Mouse (Mus musculus) heart, embryonic 16.5 days (tissue): ENCODE data around the gene Bbc3. TPM values are rescaled to one million over a fixed set of nuclear protein-coding genes. Genes with fewer than 3 reads are reported as not detected.
"Not testable (repeated sequence)": the region's sequence is repeated elsewhere in the genome, so short reads cannot be mapped to it uniquely, and the experiment has no call there.

Experiments used
- ATAC-seq: fragments of 200-750 bp; cut with Nextera tagmentation; replicated peaks from 2 replicates; pipeline ENCODE4 v1.8.0; 2017; ENCODE audit warnings: moderate number of reproducible peaks; ENCODE audit not compliant: insufficient read depth, low FRiP score; ENCODE audit errors: extremely low read depth
- H3K27ac ChIP-seq: fragments of 300-500 bp; sonication (generic); 2 replicates; pipeline ENCODE4 v1.5.1; 2014; ENCODE audit warnings: mild to moderate bottlenecking, low read length, control low read depth, moderate library complexity
- H3K27me3 ChIP-seq: fragments of 300-500 bp; sonication (generic); 2 replicates; pipeline ENCODE4 v1.6.1; 2014; ENCODE audit warnings: low read length, mixed read lengths; ENCODE audit not compliant: control insufficient read depth, insufficient read depth
- H3K36me3 ChIP-seq: fragments of 300-500 bp; sonication (generic); 2 replicates; pipeline ENCODE4 v1.6.1; 2014; ENCODE audit not compliant: control insufficient read depth, insufficient read depth
- H3K4me1 ChIP-seq: fragments of 300-500 bp; sonication (generic); 2 replicates; pipeline ENCODE4 v1.6.1; 2014; ENCODE audit warnings: low read length, mixed read lengths; ENCODE audit not compliant: control insufficient read depth, insufficient read depth
- H3K4me2 ChIP-seq: fragments of 300-500 bp; sonication (generic); 2 replicates; pipeline ENCODE4 v1.6.1; 2014; ENCODE audit warnings: low read depth, mild to moderate bottlenecking, control low read depth, low read length
- H3K4me3 ChIP-seq: fragments of 300-500 bp; sonication (generic); 2 replicates; pipeline ENCODE4 v1.5.1; 2014; ENCODE audit warnings: mild to moderate bottlenecking, control low read depth, low read length
- H3K9ac ChIP-seq: fragments of 300-500 bp; sonication (generic); 2 replicates; pipeline ENCODE4 v1.6.1; 2014; ENCODE audit warnings: low read length, control low read depth
- H3K9me3 ChIP-seq: fragments of 300-500 bp; sonication (generic); replicated peaks from 2 replicates; pipeline ENCODE4 v1.6.1; 2016; ENCODE audit warnings: low read length; ENCODE audit not compliant: control insufficient read depth
- WGBS: fragments of 180-500 bp; shearing (Covaris S2); extraction: QIAGEN DNeasy Blood & Tissue Kit; methylation state at CpG from one replicate; pipeline ENCODE4 v1.1.7; 2014; 5-methylcytosine and 5-hydroxymethylcytosine counted together
- polyA plus RNA-seq: library from polyadenylated mRNA; unstranded; fragments of >200 nt; fragmentation: Nextera tagmentation; extraction: Ambion mirVana; gene quantifications from 2 replicates; pipeline ENCODE4 v1.2.1, GENCODE M21; 2015

Gene Bbc3
- polyA plus RNA-seq, result 5.7 and 6.8 TPM in 2 replicates

- peaks cover 32% of the 10 kb centered on the region for H3K4me1 ChIP-seq
- peak within 1 kb of the TSS; percentile 56 for H3K27ac ChIP-seq
- peak within 1 kb of the TSS; percentile 100 for H3K4me2 ChIP-seq
- not testable (repeated sequence) for H3K27me3 ChIP-seq, H3K9me3 ChIP-seq, H3K36me3 ChIP-seq, ATAC-seq
- 28% methylated on average over 1 of the region's 1 CpGs for WGBS
- H3K4me3 ChIP-seq, result peak within 1 kb of the TSS; percentile 85
- H3K9ac ChIP-seq, result peak within 1 kb of the TSS; percentile 76
Observed at GRCm38 (mm10) chr7:16308093-16308492, at the start of gene Bbc3. Gene Bbc3, plus strand, starts transcription at chr7:16308393.

DNA sequence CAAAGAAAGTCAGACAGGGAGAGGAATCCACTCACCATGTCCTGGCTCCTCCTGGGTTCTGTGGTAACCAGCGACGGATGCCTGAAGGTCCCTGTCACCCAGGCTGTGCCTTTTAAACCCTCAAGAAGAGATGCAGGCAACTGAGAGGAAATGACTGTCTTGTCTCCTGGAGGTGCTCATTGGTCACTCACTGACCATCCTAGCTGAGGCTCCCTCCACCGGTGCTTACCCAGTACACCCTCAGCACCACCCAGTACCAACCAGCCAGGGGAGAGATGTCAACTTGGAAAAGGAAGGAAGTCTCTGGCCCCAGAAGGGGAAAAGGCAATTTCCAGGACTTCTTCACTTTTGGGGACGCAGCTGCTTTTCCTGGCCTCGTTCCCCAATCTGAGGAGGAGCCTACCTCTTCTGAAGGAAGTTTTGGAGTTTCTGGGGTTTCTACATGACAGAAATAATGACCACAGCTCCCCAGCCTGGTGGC is 49.0 kb upstream of the Bbc3 start, which contains the start of gene C5ar1:
Gene C5ar1 (minus strand): TSS at position 431 of the 481 bp plus-strand sequence.
- WGBS, result 72% methylated on average over 5 of the region's 5 CpGs
- H3K36me3 ChIP-seq, result no peaks in the 10 kb centered on the region
- H3K9ac ChIP-seq, result no peak within 1 kb of the TSS
- no peaks in the 10 kb centered on the region for H3K27me3 ChIP-seq
- no peaks in the 10 kb centered on the region for H3K9me3 ChIP-seq
- no peak within 1 kb of the TSS for H3K4me2 ChIP-seq
- no peak within 1 kb of the TSS for H3K4me3 ChIP-seq
- H3K27ac ChIP-seq, result no peak within 1 kb of the TSS
- no peaks in the 10 kb centered on the region for H3K4me1 ChIP-seq
- ATAC-seq, result no peak

DNA sequence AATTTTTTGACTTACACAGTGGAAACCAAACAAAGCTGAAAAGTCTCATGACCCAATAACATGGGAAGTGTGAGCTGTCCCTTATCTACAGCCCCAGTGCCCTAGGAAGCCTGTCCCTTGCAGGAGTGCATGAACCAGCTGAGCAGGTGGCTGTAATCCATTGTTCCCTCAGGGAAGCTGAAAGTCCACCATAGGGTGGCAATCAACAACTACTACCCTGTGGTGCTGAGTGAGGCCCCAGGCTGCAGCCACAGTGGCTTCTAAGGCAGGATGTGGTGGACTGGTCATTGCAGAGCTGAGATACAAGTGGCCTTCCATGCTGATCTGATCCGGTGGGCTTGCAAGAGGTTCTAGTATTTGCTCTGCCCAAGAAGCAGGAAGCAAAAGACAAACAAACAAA is 47.1 kb upstream of the Bbc3 start:
- H3K27ac ChIP-seq, result no peak overlapping the region
- H3K27me3 ChIP-seq, result no peaks in the 10 kb centered on the region
- no peak overlapping the region for H3K4me2 ChIP-seq
- H3K4me3 ChIP-seq, result no peak overlapping the region
- no peaks in the 10 kb centered on the region for H3K36me3 ChIP-seq
- WGBS, result 68% methylated on average over 1 of the region's 1 CpGs
- no peaks in the 10 kb centered on the region for H3K4me1 ChIP-seq
- no peak for ATAC-seq
- no peaks in the 10 kb centered on the region for H3K9me3 ChIP-seq
- no peak overlapping the region for H3K9ac ChIP-seq

GRCm38 (mm10) chr7:16263015-16263787 is 45.0 kb upstream of the Bbc3 start:
- Histone ChIP-seq H3K27me3 (no peaks in the 10 kb centered on the region), H3K4me2 (no peak overlapping the region), H3K36me3 (no peaks in the 10 kb centered on the region), H3K4me3 (no peak overlapping the region), H3K9ac (no peak overlapping the region), H3K27ac (no peak overlapping the region), H3K9me3 (no peaks in the 10 kb centered on the region), H3K4me1 (no peaks in the 10 kb centered on the region)
- WGBS, result 27% methylated on average over 8 of the region's 8 CpGs
- no peak for ATAC-seq

DNA sequence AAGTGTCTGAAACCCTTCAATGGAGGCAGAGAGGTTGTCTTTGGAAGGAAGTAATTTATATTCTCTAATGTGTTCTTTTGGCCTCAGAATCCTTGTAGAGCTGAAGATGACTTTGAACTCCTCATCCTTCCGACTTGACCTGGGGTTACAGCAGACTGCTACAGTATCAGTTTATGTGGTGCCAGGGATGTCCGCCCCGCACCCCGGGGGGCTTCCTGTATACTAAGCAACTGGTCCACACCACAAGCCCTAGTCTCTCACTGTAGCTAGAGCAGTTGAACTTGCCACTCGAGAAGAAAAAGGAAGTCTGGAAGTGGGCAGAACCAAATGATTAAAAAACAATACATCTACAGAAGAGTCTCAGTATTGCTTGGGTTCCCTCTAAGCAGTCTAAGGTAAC is 44.4 kb upstream of the Bbc3 start:
- Histone ChIP-seq H3K4me3 (no peak overlapping the region), H3K36me3 (no peaks in the 10 kb centered on the region), H3K27ac (no peak overlapping the region), H3K9ac (no peak overlapping the region), H3K27me3 (no peaks in the 10 kb centered on the region), H3K4me2 (no peak overlapping the region), H3K4me1 (no peaks in the 10 kb centered on the region), H3K9me3 (no peaks in the 10 kb centered on the region)
- no peak for ATAC-seq
- 75% methylated on average over 5 of the region's 5 CpGs for WGBS

DNA sequence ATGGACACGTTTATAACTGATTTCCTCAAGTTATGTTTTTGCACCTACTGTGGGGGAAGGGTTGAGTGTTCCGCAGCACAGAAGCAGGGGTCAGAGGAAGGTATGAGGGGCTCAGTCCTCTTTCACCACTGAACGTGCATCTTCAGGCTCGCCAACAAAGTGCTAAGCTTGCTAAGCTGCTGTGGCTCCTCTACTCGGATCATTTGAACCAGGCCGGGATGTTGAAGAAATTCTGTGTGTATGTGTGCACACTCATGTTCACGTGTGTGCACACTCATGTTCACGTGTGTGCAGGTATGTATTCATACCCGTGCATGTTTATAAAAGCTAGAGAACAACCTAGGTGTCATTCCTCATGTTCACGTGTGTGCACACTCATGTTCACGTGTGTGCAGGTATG is 42.3 kb upstream of the Bbc3 start:
- Histone ChIP-seq H3K4me1 (no peaks in the 10 kb centered on the region), H3K4me2 (no peak overlapping the region), H3K9me3 (no peaks in the 10 kb centered on the region), H3K36me3 (no peaks in the 10 kb centered on the region), H3K27ac (no peak overlapping the region), H3K27me3 (0 out of 2 replicates have a peak, but pooled peaks cover 2% of the 10 kb centered on the region), H3K4me3 (no peak overlapping the region), H3K9ac (no peak overlapping the region)
- no peak for ATAC-seq
- WGBS, result 85% methylated on average over 11 of the region's 11 CpGs

GRCm38 (mm10) chr7:16266593-16266992 is 41.6 kb upstream of the Bbc3 start:
- H3K27ac ChIP-seq, H3K9ac ChIP-seq, H3K9me3 ChIP-seq, H3K4me1 ChIP-seq, H3K4me2 ChIP-seq, H3K36me3 ChIP-seq, H3K27me3 ChIP-seq, ATAC-seq, H3K4me3 ChIP-seq: not testable (repeated sequence)
- WGBS, result 73% methylated on average over 7 of the region's 7 CpGs

GRCm38 (mm10) chr7:16271139-16271538 is 37.1 kb upstream of the Bbc3 start:
- no peak for ATAC-seq
- H3K4me2 ChIP-seq, result no peak overlapping the region
- no peak overlapping the region for H3K9ac ChIP-seq
- no peak overlapping the region for H3K27ac ChIP-seq
- no peak overlapping the region for H3K4me3 ChIP-seq
- WGBS, result 67% methylated on average over 1 of the region's 1 CpGs
- H3K27me3 ChIP-seq, result 0 out of 2 replicates have a peak, but pooled peaks cover 2% of the 10 kb centered on the region
- no peaks in the 10 kb centered on the region for H3K9me3 ChIP-seq
- H3K4me1 ChIP-seq, result peaks cover 20% of the 10 kb centered on the region
- peaks cover 9% of the 10 kb centered on the region for H3K36me3 ChIP-seq

DNA sequence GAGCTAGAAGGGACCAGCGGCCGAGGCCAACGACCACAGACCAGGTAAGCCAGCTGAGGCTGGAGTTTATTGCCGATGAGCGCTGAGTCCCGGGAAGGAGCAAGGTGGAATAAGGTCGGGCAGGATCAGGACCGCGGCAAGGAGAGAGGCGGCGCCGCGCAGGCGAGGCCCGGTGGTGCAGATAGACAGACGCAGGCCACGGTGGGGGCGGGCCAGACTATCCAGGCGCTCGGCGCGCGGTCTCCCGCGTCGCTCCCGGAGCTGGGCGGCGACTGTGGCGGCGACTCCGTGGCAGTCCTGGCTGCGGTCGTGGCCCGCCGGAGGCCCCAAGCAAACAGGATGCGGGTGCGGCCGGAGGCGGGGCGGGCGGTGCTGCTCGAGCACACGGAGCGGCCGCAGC is 35.5 kb upstream of the Bbc3 start:
- H3K27me3 ChIP-seq, result 0 out of 2 replicates have a peak, but pooled peaks cover 2% of the 10 kb centered on the region
- peak overlapping the region; percentile 98 for H3K4me2 ChIP-seq
- H3K4me1 ChIP-seq, result peaks cover 20% of the 10 kb centered on the region
- ATAC-seq, result peak; percentile 78
- no peaks in the 10 kb centered on the region for H3K9me3 ChIP-seq
- H3K36me3 ChIP-seq, result peaks cover 21% of the 10 kb centered on the region
- H3K9ac ChIP-seq, result peak overlapping the region; percentile 86
- under 1% methylated on average over 46 of the region's 46 CpGs for WGBS
- H3K27ac ChIP-seq, result peak overlapping the region; percentile 88
- peak overlapping the region; percentile 83 for H3K4me3 ChIP-seq
